Mouse (Mus musculus): ENCODE measurements around the gene Pou2f1. TPM values are rescaled to one million over a fixed set of nuclear protein-coding genes. Genes with fewer than 3 reads are reported as not detected.
A peak's percentile ranks its signal among the peaks of the same experiment; 100 is the strongest.

Gene Pou2f1
- total and polyA plus RNA-seq, 3 experiments: 4.6 to 10.2 TPM; not detected in 1

- TF ChIP-seq USF1 (IDR thresholded peaks at IDR 0.05; ENCODE audit: low read depth, low read length) (no peak), TCF12 (IDR thresholded peaks at IDR 0.05; ENCODE audit: low read depth, low read length) (peak; percentile 61), JUND (IDR thresholded peaks at IDR 0.05; ENCODE audit: low read depth, low read length) (no peak), ZMIZ1 (IDR thresholded peaks at IDR 0.05; ENCODE audit: low read depth, low read length) (no peak), UBTF (IDR thresholded peaks at IDR 0.05; ENCODE audit: borderline replicate concordance, insufficient read depth, low read depth, low read length) (no peak), ETS1 (IDR thresholded peaks at IDR 0.05; ENCODE audit: low read depth, low read length) (peak; percentile 80), E2F4 (IDR thresholded peaks at IDR 0.05; ENCODE audit: borderline replicate concordance, low read depth, low read length) (no peak), ZNF384 (IDR thresholded peaks at IDR 0.05; ENCODE audit: low read depth, low read length) (peak; percentile 71; the same call in 1 of the 2 replicates), MYC (IDR thresholded peaks at IDR 0.05; ENCODE audit: low read depth, low read length) (no peak)
Measured at GRCm38 (mm10) chr1:165868659-165869058, 133.8 kb downstream of the Pou2f1 start (continued).

DNA sequence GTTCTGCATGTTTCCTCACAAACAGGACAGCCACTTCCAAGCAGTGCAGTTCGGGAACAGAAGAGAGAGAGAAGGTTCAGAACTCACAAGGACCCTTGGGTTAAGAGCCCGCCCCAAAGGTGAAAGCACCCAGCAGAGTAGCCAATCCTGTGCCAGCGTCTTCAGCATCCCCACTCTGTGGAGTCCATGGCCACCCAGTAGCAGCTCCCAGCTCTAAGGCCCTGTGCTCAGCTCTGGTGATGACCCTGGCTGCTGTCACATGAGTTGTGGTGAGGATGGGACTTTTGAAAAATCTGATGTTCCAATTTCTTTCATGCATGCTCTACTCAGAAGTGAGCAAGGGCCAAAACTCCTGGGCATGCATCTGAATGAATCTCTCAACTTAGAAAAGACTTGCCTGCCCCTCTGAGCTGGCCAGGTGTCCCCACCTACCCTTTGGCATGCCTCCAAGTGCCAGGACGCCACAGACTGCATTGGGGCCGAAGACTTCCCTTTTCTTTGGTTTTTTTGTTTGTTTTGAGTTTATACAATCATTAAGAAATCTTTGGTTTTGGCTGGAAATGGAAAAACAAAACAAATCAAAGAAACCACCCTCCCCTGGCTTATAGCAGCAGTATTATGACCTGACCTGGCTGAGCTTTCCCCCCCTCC is 135.7 kb downstream of the Pou2f1 start:
- no peak overlapping the region for H3K4me3 ChIP-seq (ENCODE audit: control insufficient read depth in 1 of 2, insufficient read depth in 1 of 2, low read depth in 2 of 2, low read length in 2 of 2)
- H3K9me3 ChIP-seq (replicated peaks; ENCODE audit: insufficient read depth, low read length): no peaks in the 10 kb centered on the region
- H3K79me2 ChIP-seq (ENCODE audit: control insufficient read depth, insufficient read depth, low read length, poor library complexity): peaks cover 9% of the 10 kb centered on the region
- peak; percentile 51 for DNase-seq (ENCODE audit: low read depth, low spot score)
- no peak overlapping the region for H3K27ac ChIP-seq (ENCODE audit: control insufficient read depth, low read depth, low read length)
- no peaks in the 10 kb centered on the region for H3K27me3 ChIP-seq (ENCODE audit: control insufficient read depth in 1 of 2, insufficient read depth in 2 of 2, low read length in 2 of 2)
- TF ChIP-seq RCOR1 (IDR thresholded peaks at IDR 0.05; ENCODE audit: low read depth, low read length) (peak; percentile 40; the same call in 1 of the 2 replicates), SIN3A (IDR thresholded peaks at IDR 0.05; ENCODE audit: low read length) (peak; percentile 54), TBP (IDR thresholded peaks at IDR 0.05; ENCODE audit: low read depth, low read length) (no peak), MXI1 (IDR thresholded peaks at IDR 0.05; ENCODE audit: low read depth, low read length) (0 out of 2 replicates have a peak, but pooled peaks have one; percentile 20), ETS1 (IDR thresholded peaks at IDR 0.05; ENCODE audit: low read depth, low read length) (0 out of 2 replicates have a peak, but pooled peaks have one; percentile 17), EP300 (IDR thresholded peaks at IDR 0.05; ENCODE audit: low read depth in 1 of 2, low read length in 2 of 2) (peak in 1 of 2 experiments; percentile 20; a peak in 1 of 4 replicates), SMC3 (IDR thresholded peaks at IDR 0.05; ENCODE audit: low read depth, low read length) (no peak)
- H3K9ac ChIP-seq (ENCODE audit: control insufficient read depth, low read depth, low read length, poor library complexity, severe bottlenecking): no peak overlapping the region
- H3K4me1 ChIP-seq (ENCODE audit: control insufficient read depth in 1 of 2, insufficient read depth in 2 of 2, low read length in 2 of 2): peaks cover 21 to 46% of the 10 kb centered on the region in 2 experiments
- H3K36me3 ChIP-seq (ENCODE audit: control insufficient read depth in 1 of 2, insufficient read depth in 2 of 2, low read length in 2 of 2): peaks cover 0 to 62% of the 10 kb centered on the region in 2 experiments; a peak in 2 of 4 replicates

Data from MEL (cell line).